Mouse (Mus musculus): ENCODE data around the gene Gm9803.

GRCm38 (mm10) chr10:43475376-43475775 is 48.5 kb upstream of the Gm9803 start:
- no peak for TF ChIP-seq POLR2A (IDR thresholded peaks at IDR 0.05; ENCODE audit: low read depth, low read length)
- TF ChIP-seq CTCF (IDR thresholded peaks at IDR 0.05; ENCODE audit: extremely low read depth, insufficient read depth, insufficient read length, insufficient replicate concordance): no peak; the same call in 1 of the 2 replicates

Data from spleen, adult 2 months (tissue).